Mouse (Mus musculus) heart, embryonic 15.5 days (tissue): ENCODE measurements around the gene Oxct2b. TPM values are rescaled to one million over a fixed set of nuclear protein-coding genes. Genes with fewer than 3 reads are reported as not detected.
"Not testable (repeated sequence)": the region's sequence is repeated elsewhere in the genome, so short reads cannot be mapped to it uniquely, and the experiment has no call there.

Source experiments
- ATAC-seq: fragments of 200-750 bp; cut with Nextera tagmentation; replicated peaks from 2 replicates; pipeline ENCODE4 v1.8.0; 2017; ENCODE audit warnings: low read depth, moderate TSS enrichment; ENCODE audit not compliant: insufficient number of reproducible peaks, insufficient read depth, low FRiP score
- H3K27ac ChIP-seq: fragments of 300-500 bp; sonication (generic); 2 replicates; pipeline ENCODE4 v1.5.1; 2015; ENCODE audit warnings: mild to moderate bottlenecking, inconsistent platforms
- H3K27me3 ChIP-seq: fragments of 300-500 bp; sonication (generic); 2 replicates; pipeline ENCODE4 v1.6.1; 2015; ENCODE audit warnings: inconsistent platforms
- H3K36me3 ChIP-seq: fragments of 300-500 bp; sonication (generic); 2 replicates; pipeline ENCODE4 v1.6.1; 2015; ENCODE audit warnings: mild to moderate bottlenecking, inconsistent platforms
- H3K4me1 ChIP-seq: fragments of 300-500 bp; sonication (generic); replicated peaks from 2 replicates; pipeline ENCODE4 v1.6.1; 2015; ENCODE audit warnings: inconsistent platforms
- H3K4me2 ChIP-seq: fragments of 300-500 bp; sonication (generic); 2 replicates; pipeline ENCODE4 v1.6.1; 2015; ENCODE audit warnings: inconsistent platforms, mild to moderate bottlenecking, moderate library complexity
- H3K4me3 ChIP-seq: fragments of 300-500 bp; sonication (generic); 2 replicates; pipeline ENCODE4 v1.5.1; 2015; ENCODE audit warnings: mild to moderate bottlenecking, inconsistent platforms
- H3K9ac ChIP-seq: fragments of 300-500 bp; sonication (generic); 2 replicates; pipeline ENCODE4 v1.6.1; 2015; ENCODE audit warnings: mild to moderate bottlenecking, inconsistent platforms
- H3K9me3 ChIP-seq: fragments of 300-500 bp; sonication (generic); replicated peaks from 2 replicates; pipeline ENCODE4 v1.6.1; 2016; ENCODE audit warnings: inconsistent platforms
- WGBS: fragments of 180-500 bp; shearing (Covaris S2); methylation state at CpG from one replicate; pipeline ENCODE4 v1.1.7; 2015; ENCODE audit warnings: mixed read lengths; 5-methylcytosine and 5-hydroxymethylcytosine counted together
- polyA plus RNA-seq: library from polyadenylated mRNA; unstranded; fragments of >200 nt; fragmentation: Nextera tagmentation; extraction: Ambion mirVana; gene quantifications from 2 replicates; pipeline ENCODE4 v1.2.1, GENCODE M21; 2015

Oxct2b gene
- polyA plus RNA-seq, 1 experiment from 2014 or later = not detected

DNA sequence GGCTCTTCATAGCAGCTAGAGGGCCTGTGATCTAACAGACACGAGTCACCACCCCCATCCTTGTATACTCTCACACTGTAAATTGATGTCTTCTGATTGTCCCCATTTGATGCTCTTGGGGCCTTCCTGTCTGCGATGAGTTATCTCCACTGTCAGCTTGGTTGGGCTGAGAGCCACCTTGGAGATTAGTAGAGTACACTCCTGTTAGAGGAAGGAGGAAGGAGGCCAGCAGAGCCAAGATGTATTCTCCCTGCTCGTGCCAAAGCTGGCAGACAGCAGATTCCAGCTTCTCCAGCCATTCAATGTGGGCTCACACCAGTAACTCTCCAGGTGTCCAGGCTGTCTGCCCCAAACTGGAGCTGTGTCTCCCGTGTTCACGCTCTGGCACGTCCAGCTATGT lies 44.5 kb downstream of the Oxct2b start:
- Histone ChIP-seq H3K4me1 (peaks cover 8% of the 10 kb centered on the region; the same call in 1 of the 2 replicates), H3K4me3 (no peak overlapping the region), H3K27me3 (peaks cover 13% of the 10 kb centered on the region; the same call in 1 of the 2 replicates), H3K27ac (no peak overlapping the region), H3K36me3 (no peaks in the 10 kb centered on the region), H3K4me2 (no peak overlapping the region), H3K9ac (no peak overlapping the region), H3K9me3 (no peaks in the 10 kb centered on the region)
- 71% methylated on average over 6 of the region's 6 CpGs for WGBS
- ATAC-seq = no peak

DNA sequence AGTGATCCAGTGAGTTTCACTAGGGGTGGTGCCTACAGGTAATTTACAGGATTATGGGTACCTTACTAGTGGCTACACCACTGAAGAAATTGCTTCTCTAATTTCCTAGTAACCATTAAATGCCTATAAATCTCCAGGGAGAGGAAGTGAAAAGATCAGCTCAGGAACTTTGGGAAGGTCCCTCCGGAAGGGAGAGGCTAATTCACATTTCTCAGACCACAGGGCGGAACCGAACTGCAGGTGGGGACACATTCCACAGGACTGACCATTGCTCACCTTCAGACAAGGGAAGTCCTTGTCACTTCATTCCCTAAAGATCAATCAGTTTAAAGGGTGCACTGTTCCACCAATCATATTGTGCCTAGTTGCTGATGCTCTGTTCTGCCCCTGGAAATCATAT lies 45.2 kb downstream of the Oxct2b start:
- H3K9me3 ChIP-seq, H3K4me3 ChIP-seq, H3K9ac ChIP-seq, ATAC-seq, H3K4me1 ChIP-seq, H3K4me2 ChIP-seq, H3K27ac ChIP-seq, H3K36me3 ChIP-seq: not testable (repeated sequence)
- peaks cover 13% of the 10 kb centered on the region; the same call in 1 of the 2 replicates for H3K27me3 ChIP-seq
- 71% methylated on average over 3 of the region's 3 CpGs for WGBS

DNA sequence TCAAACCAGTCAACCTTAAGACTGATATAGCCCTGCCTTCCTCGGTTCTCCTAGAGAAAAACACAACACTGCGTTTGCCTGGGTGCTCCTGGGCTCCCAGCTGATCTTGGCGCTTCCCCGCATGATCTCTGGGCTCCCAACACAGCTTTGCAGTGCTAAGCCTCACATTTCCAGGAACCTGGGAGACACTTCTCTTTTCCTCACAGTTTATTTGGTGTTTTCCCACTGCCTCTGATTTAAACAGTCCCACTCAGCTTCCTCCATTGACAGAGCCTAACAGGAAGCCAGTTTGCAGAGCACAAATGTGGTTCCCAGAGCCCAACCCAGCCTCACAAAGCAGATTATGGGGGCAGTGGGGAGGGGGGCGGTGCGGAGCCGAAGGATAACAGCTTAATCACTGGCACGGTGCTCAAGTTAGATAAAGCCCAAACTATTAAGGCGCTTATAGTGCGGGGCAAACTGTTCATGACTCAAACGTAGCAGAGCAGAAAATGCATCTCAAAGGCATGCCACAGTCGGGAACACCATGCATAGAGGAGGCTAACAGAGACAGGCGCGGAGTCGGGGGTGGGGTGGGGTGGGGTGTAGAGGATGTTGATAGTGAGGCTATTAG lies 46.3 kb downstream of the Oxct2b start:
- Histone ChIP-seq H3K27me3 (peaks cover 13% of the 10 kb centered on the region; the same call in 1 of the 2 replicates), H3K9me3 (no peaks in the 10 kb centered on the region), H3K9ac (no peak overlapping the region), H3K36me3 (no peaks in the 10 kb centered on the region), H3K4me2 (peak overlapping the region; percentile 49), H3K4me3 (no peak overlapping the region), H3K4me1 (peaks cover 8% of the 10 kb centered on the region; the same call in 1 of the 2 replicates), H3K27ac (no peak overlapping the region)
- 11% methylated on average over 15 of the region's 15 CpGs for WGBS
- no peak for ATAC-seq

DNA sequence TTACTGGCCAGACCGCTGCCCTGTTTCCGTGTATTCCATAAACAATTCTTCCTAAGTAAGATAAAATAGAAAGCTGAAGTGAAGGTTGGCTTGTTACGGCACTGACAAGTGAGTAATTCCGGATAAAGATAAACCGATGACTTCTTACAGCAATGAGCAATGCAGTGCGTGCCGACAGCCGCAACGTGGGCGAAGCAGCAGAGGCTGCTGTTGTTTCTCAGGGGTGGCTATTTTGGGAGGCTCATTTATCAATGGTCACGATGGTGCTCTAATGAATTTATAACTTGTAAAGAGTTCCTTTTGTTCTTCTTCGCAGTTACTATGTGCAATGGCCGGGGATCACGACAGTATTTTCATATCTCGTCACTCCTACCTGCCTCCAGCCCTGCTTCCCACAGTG lies 48.1 kb downstream of the Oxct2b start:
- Histone ChIP-seq H3K9ac (no peak overlapping the region), H3K27me3 (peaks cover 13% of the 10 kb centered on the region; the same call in 1 of the 2 replicates), H3K36me3 (no peaks in the 10 kb centered on the region), H3K4me3 (no peak overlapping the region), H3K4me1 (peaks cover 8% of the 10 kb centered on the region; the same call in 1 of the 2 replicates), H3K27ac (no peak overlapping the region), H3K4me2 (peak overlapping the region; percentile 20), H3K9me3 (no peaks in the 10 kb centered on the region)
- no peak for ATAC-seq
- 29% methylated on average over 15 of the region's 15 CpGs for WGBS

Other genes starting within 250 kb of the Oxct2b start
- 41.4 and 51.0 TPM in 2 replicates for gene Cap1, start 230.2 kb upstream of the Oxct2b start, polyA plus RNA-seq
- gene Mfsd2a, start 155.1 kb upstream of the Oxct2b start, polyA plus RNA-seq = 0.37 and 0.94 TPM in 2 replicates
- 0.77 and 2.8 TPM in 2 replicates for gene Mycl, start 120.6 kb upstream of the Oxct2b start, polyA plus RNA-seq
- 9.9 and 10.9 TPM in 2 replicates for gene Trit1, start 99.7 kb upstream of the Oxct2b start, polyA plus RNA-seq
- gene Bmp8b, start 11.1 kb upstream of the Oxct2b start, polyA plus RNA-seq = 0.15 and 0.36 TPM in 2 replicates
- gene Ppie, start 23.7 kb downstream of the Oxct2b start, polyA plus RNA-seq = 51.3 and 58.0 TPM in 2 replicates
- 0.72 and 0.80 TPM in 2 replicates for gene Hpcal4, start 67.0 kb downstream of the Oxct2b start, polyA plus RNA-seq
- 1.3 and 1.5 TPM in 2 replicates for gene Nt5c1a, start 85.2 kb downstream of the Oxct2b start, polyA plus RNA-seq
- gene Heyl, start 117.3 kb downstream of the Oxct2b start, polyA plus RNA-seq = 13.0 and 21.2 TPM in 2 replicates
- gene Pabpc4, start 146.1 kb downstream of the Oxct2b start, polyA plus RNA-seq = 51.3 and 53.8 TPM in 2 replicates
- gene Oxct2a, start 207.4 kb downstream of the Oxct2b start, polyA plus RNA-seq = not detected in 2 replicates
- gene Bmp8a, start 227.0 kb downstream of the Oxct2b start, polyA plus RNA-seq = 0.11 TPM in 1 of 2 replicates, not detected in the other